Mouse (Mus musculus): ENCODE data around the gene Ctnnd2.

DNA sequence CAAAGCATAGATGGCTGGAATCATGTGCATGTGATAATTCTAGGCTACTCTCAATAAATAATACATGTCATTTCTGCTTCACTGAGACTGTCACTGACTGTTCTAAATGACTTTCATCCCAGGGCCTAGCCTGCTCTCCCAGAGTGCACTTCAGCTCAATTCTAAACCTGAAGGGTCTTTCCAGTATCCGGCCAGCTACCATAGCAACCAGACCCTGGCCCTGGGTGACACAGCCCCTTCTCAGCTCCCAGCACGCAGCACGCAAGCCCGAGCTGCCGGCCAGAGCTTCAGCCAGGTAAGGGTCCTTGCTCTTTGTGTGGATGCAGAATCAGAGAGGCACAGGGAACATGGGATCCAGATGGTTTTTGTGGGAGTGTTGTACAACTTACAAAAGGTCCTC lies 462.1 kb downstream of the Ctnnd2 start:
- TF ChIP-seq POLR2A (IDR thresholded peaks at IDR 0.05; ENCODE audit: low read depth, low read length) (no peak), CTCF (conservative IDR thresholded peaks at IDR 0.05; ENCODE audit: insufficient read depth, insufficient read length, low read depth, low read length) (no peak)
